16 mouse cellular contexts compared by ENCODE assay signal in genomic region chr7:45048001-45048890, GRCm38 (mm10). TPM values are rescaled to one million over a fixed set of nuclear protein-coding genes. Genes with fewer than 3 reads are reported as not detected.
DNase-seq lines count a peak whose midpoint lies in the region; ATAC-seq and TF ChIP-seq lines count a peak whose summit lies in the region.
"Had no signal": no experiment of that assay in that cellular context is flagged by ENCODE, and none has a peak within 500 bp of the region (broad histone marks: within the 10 kb centered on the region; RNA-seq: fewer than 3 reads in every experiment).

No protein-coding gene starts in this region.

- no peak overlapping the region for H3K4me2 ChIP-seq in forebrain, embryonic 13.5 days
- no peak overlapping the region for H3K4me2 ChIP-seq in liver, embryonic 14.5 days (ENCODE audit: low read depth)
- H3K4me2 ChIP-seq in liver, postnatal 0 days (ENCODE audit: low read depth, low read length) = no peak overlapping the region
- H3K4me2 ChIP-seq: embryonic facial prominence, embryonic 13.5 days; heart, embryonic 12.5 days; lung, embryonic 15.5 days had no signal

- H3K27ac ChIP-seq in forebrain, embryonic 10.5 days = peak overlapping the region; percentile 2; the same call in 1 of the 2 replicates
- H3K27ac ChIP-seq in forebrain, embryonic 13.5 days = no peak overlapping the region
- no peak overlapping the region for H3K27ac ChIP-seq in liver, embryonic 14.5 days
- no peak overlapping the region for H3K27ac ChIP-seq in liver, postnatal 0 days (ENCODE audit: low read depth)
- H3K27ac ChIP-seq: embryonic facial prominence, embryonic 13.5 days; lung, embryonic 15.5 days had no signal

- H3K27me3 ChIP-seq in forebrain, embryonic 10.5 days (ENCODE audit: poor library complexity, severe bottlenecking) = no peaks in the 10 kb centered on the region
- no peaks in the 10 kb centered on the region for H3K27me3 ChIP-seq in forebrain, embryonic 13.5 days
- no peaks in the 10 kb centered on the region for H3K27me3 ChIP-seq in liver, embryonic 14.5 days (ENCODE audit: control insufficient read depth, insufficient read depth, low read length)
- H3K27me3 ChIP-seq in liver, postnatal 0 days (ENCODE audit: insufficient read depth, low read length) = no peaks in the 10 kb centered on the region
- H3K27me3 ChIP-seq: embryonic facial prominence, embryonic 13.5 days; heart, embryonic 12.5 days; lung, embryonic 15.5 days had no signal

- ATAC-seq in forebrain, embryonic 13.5 days = no peak
- ATAC-seq in liver, embryonic 14.5 days (ENCODE audit: insufficient read depth) = no peak
- ATAC-seq in liver, postnatal 0 days = no peak
- ATAC-seq in granulocyte monocyte progenitor cell, adult 5-6 weeks (replicated peaks; ENCODE audit: poor library complexity, severe bottlenecking) = no peak

- peaks cover 32% of the 10 kb centered on the region for H3K4me1 ChIP-seq in forebrain, embryonic 10.5 days
- peaks cover 26% of the 10 kb centered on the region for H3K4me1 ChIP-seq in forebrain, embryonic 13.5 days
- peaks cover 9 to 14% of the 10 kb centered on the region in 2 experiments for H3K4me1 ChIP-seq in liver, embryonic 14.5 days (replicated peaks; ENCODE audit: control insufficient read depth in 2 of 2, insufficient read depth in 2 of 2, low read length in 1 of 2)
- H3K4me1 ChIP-seq in liver, postnatal 0 days (ENCODE audit: insufficient read depth) = peaks cover 17% of the 10 kb centered on the region

- no peaks in the 10 kb centered on the region for H3K9me3 ChIP-seq in forebrain, embryonic 10.5 days
- no peaks in the 10 kb centered on the region for H3K9me3 ChIP-seq in forebrain, embryonic 13.5 days (replicated peaks)
- H3K9me3 ChIP-seq in liver, embryonic 14.5 days (ENCODE audit: control insufficient read depth, low read length) = no peaks in the 10 kb centered on the region
- H3K9me3 ChIP-seq in liver, postnatal 0 days (ENCODE audit: low read length) = no peaks in the 10 kb centered on the region
- H3K9me3 ChIP-seq: embryonic facial prominence, embryonic 13.5 days; heart, embryonic 12.5 days; lung, embryonic 15.5 days had no signal

- DNase-seq in forebrain, embryonic 10.5 days (ENCODE audit: extremely low spot score, low spot score) = no peak
- no peak for DNase-seq in liver, embryonic 14.5 days (ENCODE audit: low read depth in 3 of 3, low spot score in 3 of 3)
- no peak for DNase-seq in liver, postnatal 0 days
- peak; percentile 26 for DNase-seq in NIH3T3 (ENCODE audit: low read depth)
- DNase-seq in adrenal gland, postnatal 14 days = no peak
- DNase-seq: adrenal gland, postnatal 36 days; gastrocnemius, postnatal 36 days; kidney, adult 9 months; kidney, postnatal 4 days; midbrain, embryonic 14.5 days; thymus, adult 18-20 months had no signal

- TF ChIP-seq CTCF in liver, embryonic 14.5 days (IDR thresholded peaks at IDR 0.05; ENCODE audit: low read depth) = 0 out of 2 replicates have a peak, but pooled peaks have one; percentile 8
- no peak for TF ChIP-seq CTCF in liver, postnatal 0 days (IDR thresholded peaks at IDR 0.05; ENCODE audit: low read depth)

- 93% methylated on average over 38 of the region's 38 CpGs for WGBS in forebrain, embryonic 10.5 days
- 93% methylated on average over 38 of the region's 38 CpGs for WGBS in forebrain, embryonic 13.5 days
- WGBS in liver, embryonic 14.5 days (ENCODE audit: insufficient replicate concordance) = 89% methylated on average over 38 of the region's 38 CpGs
- WGBS in liver, postnatal 0 days (ENCODE audit: insufficient replicate concordance) = 90% methylated on average over 38 of the region's 38 CpGs

- no peak for TF ChIP-seq EP300 in liver, embryonic 14.5 days (IDR thresholded peaks at IDR 0.05; ENCODE audit: low read depth)
- TF ChIP-seq EP300 in liver, postnatal 0 days (IDR thresholded peaks at IDR 0.05; ENCODE audit: low read depth) = no peak

- H3K36me3 ChIP-seq in forebrain, embryonic 10.5 days (replicated peaks) = peaks cover 80% of the 10 kb centered on the region
- peaks cover 72% of the 10 kb centered on the region for H3K36me3 ChIP-seq in forebrain, embryonic 13.5 days (ENCODE audit: poor library complexity, severe bottlenecking)
- peaks cover 16% of the 10 kb centered on the region for H3K36me3 ChIP-seq in liver, embryonic 14.5 days (replicated peaks; ENCODE audit: control insufficient read depth, insufficient read depth, low read depth)
- H3K36me3 ChIP-seq in liver, postnatal 0 days (replicated peaks; ENCODE audit: insufficient read depth, low read length) = peaks cover 41% of the 10 kb centered on the region

- H3K4me3 ChIP-seq in forebrain, embryonic 10.5 days = no peak overlapping the region; the same call in 1 of the 2 replicates
- H3K4me3 ChIP-seq in forebrain, embryonic 13.5 days = no peak overlapping the region
- no peak overlapping the region for H3K4me3 ChIP-seq in liver, embryonic 14.5 days (ENCODE audit: insufficient read depth in 1 of 2, low read depth in 2 of 2, low read length in 2 of 2)
- H3K4me3 ChIP-seq in liver, postnatal 0 days (ENCODE audit: low read depth, low read length) = no peak overlapping the region
- H3K4me3 ChIP-seq: embryonic facial prominence, embryonic 13.5 days; heart, embryonic 12.5 days; lung, embryonic 15.5 days had no signal

- no peak overlapping the region for H3K9ac ChIP-seq in forebrain, embryonic 13.5 days
- H3K9ac ChIP-seq in liver, embryonic 14.5 days (replicated peaks) = no peak overlapping the region
- H3K9ac ChIP-seq in liver, postnatal 0 days (replicated peaks) = no peak overlapping the region
- H3K9ac ChIP-seq: embryonic facial prominence, embryonic 13.5 days; heart, embryonic 12.5 days; lung, embryonic 15.5 days had no signal

RNA-seq across cellular contexts. Expression of gene Prr12, which starts 4.4 kb away (rescaled TPM):
- 11.9 and 12.7 TPM in 2 replicates for polyA plus RNA-seq in forebrain, embryonic 10.5 days (2016; fragmentation: Nextera tagmentation; extraction: Ambion mirVana)
- polyA plus RNA-seq in forebrain, embryonic 13.5 days (2015; fragmentation: Nextera tagmentation; extraction: Ambion mirVana) = 14.9 and 17.2 TPM in 2 replicates
- 1.8 and 2.6 TPM in 2 replicates for polyA plus RNA-seq in liver, embryonic 14.5 days (2012; rRNA removed)
- polyA plus RNA-seq in liver, embryonic 14.5 days (2014; fragmentation: Nextera tagmentation; extraction: Ambion mirVana) = 1.9 and 2.2 TPM in 2 replicates
- 1.6 and 1.7 TPM in 2 replicates for polyA plus RNA-seq in liver, postnatal 0 days (2015; fragmentation: Nextera tagmentation; extraction: Ambion mirVana)
- total RNA-seq in adrenal gland, postnatal 14 days (2021) = 42.6 and 44.6 TPM in 2 replicates
- 21.1 and 29.6 TPM in 2 replicates for total RNA-seq in granulocyte monocyte progenitor cell, adult 5-6 weeks (2014; fragmentation: Nextera tagmentation)
- 1.7 and 4.1 TPM in 2 replicates for total RNA-seq in granulocyte monocyte progenitor cell, adult 5-6 weeks (2017)

RNA-seq across cellular contexts. Expression of gene Nosip, which starts 14.0 kb away (rescaled TPM):
- 61.2 and 67.6 TPM in 2 replicates for polyA plus RNA-seq in forebrain, embryonic 10.5 days (2016; fragmentation: Nextera tagmentation; extraction: Ambion mirVana)
- 52.7 and 58.5 TPM in 2 replicates for polyA plus RNA-seq in forebrain, embryonic 13.5 days (2015; fragmentation: Nextera tagmentation; extraction: Ambion mirVana)
- polyA plus RNA-seq in liver, embryonic 14.5 days (2012; rRNA removed) = 24.5 and 26.4 TPM in 2 replicates
- 23.1 and 27.4 TPM in 2 replicates for polyA plus RNA-seq in liver, embryonic 14.5 days (2014; fragmentation: Nextera tagmentation; extraction: Ambion mirVana)
- 22.2 and 22.6 TPM in 2 replicates for polyA plus RNA-seq in liver, postnatal 0 days (2015; fragmentation: Nextera tagmentation; extraction: Ambion mirVana)
- 41.6 and 47.5 TPM in 2 replicates for total RNA-seq in adrenal gland, postnatal 14 days (2021)
- total RNA-seq in granulocyte monocyte progenitor cell, adult 5-6 weeks (2014; fragmentation: Nextera tagmentation) = 42.2 and 57.2 TPM in 2 replicates
- total RNA-seq in granulocyte monocyte progenitor cell, adult 5-6 weeks (2017) = 49.4 and 63.1 TPM in 2 replicates

RNA-seq across cellular contexts. Expression of gene Prrg2, which starts 14.2 kb away (rescaled TPM):
- 16.5 and 17.7 TPM in 2 replicates for polyA plus RNA-seq in forebrain, embryonic 10.5 days (2016; fragmentation: Nextera tagmentation; extraction: Ambion mirVana)
- 14.7 and 14.8 TPM in 2 replicates for polyA plus RNA-seq in forebrain, embryonic 13.5 days (2015; fragmentation: Nextera tagmentation; extraction: Ambion mirVana)
- polyA plus RNA-seq in liver, embryonic 14.5 days (2012; rRNA removed) = 8.5 and 10.1 TPM in 2 replicates
- polyA plus RNA-seq in liver, embryonic 14.5 days (2014; fragmentation: Nextera tagmentation; extraction: Ambion mirVana) = 6.2 and 7.3 TPM in 2 replicates
- 19.7 and 20.4 TPM in 2 replicates for polyA plus RNA-seq in liver, postnatal 0 days (2015; fragmentation: Nextera tagmentation; extraction: Ambion mirVana)
- 16.0 and 16.3 TPM in 2 replicates for total RNA-seq in adrenal gland, postnatal 14 days (2021)
- total RNA-seq in granulocyte monocyte progenitor cell, adult 5-6 weeks (2014; fragmentation: Nextera tagmentation) = 6.8 and 9.4 TPM in 2 replicates
- total RNA-seq in granulocyte monocyte progenitor cell, adult 5-6 weeks (2017) = 4.8 and 5.3 TPM in 2 replicates

RNA-seq across cellular contexts. Expression of gene Rras, which starts 30.5 kb away (rescaled TPM):
- 15.0 and 16.8 TPM in 2 replicates for polyA plus RNA-seq in forebrain, embryonic 10.5 days (2016; fragmentation: Nextera tagmentation; extraction: Ambion mirVana)
- 9.4 and 10.2 TPM in 2 replicates for polyA plus RNA-seq in forebrain, embryonic 13.5 days (2015; fragmentation: Nextera tagmentation; extraction: Ambion mirVana)
- 16.3 and 19.7 TPM in 2 replicates for polyA plus RNA-seq in liver, embryonic 14.5 days (2012; rRNA removed)
- polyA plus RNA-seq in liver, embryonic 14.5 days (2014; fragmentation: Nextera tagmentation; extraction: Ambion mirVana) = 15.4 and 20.6 TPM in 2 replicates
- polyA plus RNA-seq in liver, postnatal 0 days (2015; fragmentation: Nextera tagmentation; extraction: Ambion mirVana) = 25.4 and 31.4 TPM in 2 replicates
- total RNA-seq in adrenal gland, postnatal 14 days (2021) = 60.3 and 63.4 TPM in 2 replicates
- 2.3 and 7.8 TPM in 2 replicates for total RNA-seq in granulocyte monocyte progenitor cell, adult 5-6 weeks (2014; fragmentation: Nextera tagmentation)
- 1.0 and 1.4 TPM in 2 replicates for total RNA-seq in granulocyte monocyte progenitor cell, adult 5-6 weeks (2017)

RNA-seq across cellular contexts. Expression of gene Scaf1, which starts 32.1 kb away (rescaled TPM):
- 39.9 and 41.0 TPM in 2 replicates for polyA plus RNA-seq in forebrain, embryonic 10.5 days (2016; fragmentation: Nextera tagmentation; extraction: Ambion mirVana)
- 35.8 and 38.9 TPM in 2 replicates for polyA plus RNA-seq in forebrain, embryonic 13.5 days (2015; fragmentation: Nextera tagmentation; extraction: Ambion mirVana)
- polyA plus RNA-seq in liver, embryonic 14.5 days (2012; rRNA removed) = 16.2 and 16.9 TPM in 2 replicates
- 11.0 and 14.5 TPM in 2 replicates for polyA plus RNA-seq in liver, embryonic 14.5 days (2014; fragmentation: Nextera tagmentation; extraction: Ambion mirVana)
- polyA plus RNA-seq in liver, postnatal 0 days (2015; fragmentation: Nextera tagmentation; extraction: Ambion mirVana) = 7.5 and 8.1 TPM in 2 replicates
- 76.3 and 77.2 TPM in 2 replicates for total RNA-seq in adrenal gland, postnatal 14 days (2021)
- 28.6 and 29.8 TPM in 2 replicates for total RNA-seq in granulocyte monocyte progenitor cell, adult 5-6 weeks (2014; fragmentation: Nextera tagmentation)
- 15.7 and 17.8 TPM in 2 replicates for total RNA-seq in granulocyte monocyte progenitor cell, adult 5-6 weeks (2017)
